Comparison of ENCODE assay signal across 9 mouse cellular contexts in genomic region chr17:25082081-25082847, GRCm38 (mm10). TPM values are rescaled to one million over a fixed set of nuclear protein-coding genes. Genes with fewer than 3 reads are reported as not detected.
DNase-seq lines count a peak whose midpoint lies in the region; ATAC-seq lines count a peak whose summit lies in the region.
"Had no signal": no experiment of that assay in that cellular context is flagged by ENCODE, and none has a peak within 500 bp of the region (broad histone marks: within the 10 kb centered on the region; RNA-seq: fewer than 3 reads in every experiment).

No protein-coding gene starts in this region.

- no peak overlapping the region for H3K4me3 ChIP-seq in hindbrain, embryonic 15.5 days

- H3K27me3 ChIP-seq in hindbrain, embryonic 15.5 days = no peaks in the 10 kb centered on the region
- H3K27me3 ChIP-seq: Patski had no signal

- no peak overlapping the region for H3K4me2 ChIP-seq in hindbrain, embryonic 15.5 days

- H3K36me3 ChIP-seq in hindbrain, embryonic 15.5 days = no peaks in the 10 kb centered on the region

- no peak for ATAC-seq in hindbrain, embryonic 15.5 days (ENCODE audit: low FRiP score, low read depth)
- ATAC-seq: Patski had no signal

- H3K9me3 ChIP-seq in hindbrain, embryonic 15.5 days = no peaks in the 10 kb centered on the region

- WGBS in hindbrain, embryonic 15.5 days = 77% methylated on average over 14 of the region's 14 CpGs

- peaks cover 17% of the 10 kb centered on the region for H3K4me1 ChIP-seq in hindbrain, embryonic 15.5 days (replicated peaks)

- peak overlapping the region; percentile 27; the same call in 1 of the 2 replicates for H3K27ac ChIP-seq in hindbrain, embryonic 15.5 days (replicated peaks)

- peak; percentile 97 for DNase-seq in heart, adult 11 months
- DNase-seq in heart, postnatal 25 days (ENCODE audit: low spot score) = no peak
- peak; percentile 23 for DNase-seq in embryo, embryonic 11 days
- peak; percentile 33 for DNase-seq in liver
- DNase-seq in telencephalon, adult 2 months (ENCODE audit: low read depth, low spot score) = peak; percentile 55
- DNase-seq in testis, postnatal 14 days (ENCODE audit: low spot score) = no peak
- DNase-seq in left cerebral cortex, adult 8-10 months (ENCODE audit: low spot score in 2 of 2) = no peak

- intact Hi-C loops in heart, postnatal 25 days (cut with DNase I) = no loop called here

- H3K9ac ChIP-seq in hindbrain, embryonic 15.5 days = no peak overlapping the region

RNA-seq across cellular contexts. Expression of gene Tmem204, which starts 1.1 kb away (rescaled TPM):
- total RNA-seq in heart, postnatal 25 days (2021) = 10 to 100 TPM; 34.5 to 41.7 TPM
- polyA plus RNA-seq in hindbrain, embryonic 15.5 days (2015; fragmentation: Nextera tagmentation; extraction: Ambion mirVana) = 10.9 TPM in 2 replicates
- total RNA-seq in left cerebral cortex, adult 8-10 months (2022) = 10 to 100 TPM in 3 of 4 experiments, 1 to 10 TPM in 1; 7.5 to 11.2 (median 10.6) TPM

RNA-seq across cellular contexts. Expression of gene Telo2, which starts 33.5 kb away (rescaled TPM):
- 10 to 100 TPM; 10.8 to 12.2 TPM for total RNA-seq in heart, postnatal 25 days (2021)
- polyA plus RNA-seq in hindbrain, embryonic 15.5 days (2015; fragmentation: Nextera tagmentation; extraction: Ambion mirVana) = 51.3 and 58.9 TPM in 2 replicates
- 10 to 100 TPM; 22.6 to 34.6 (median 28.6) TPM for total RNA-seq in left cerebral cortex, adult 8-10 months (2022)

RNA-seq across cellular contexts. Expression of gene Ptx4, which starts 38.3 kb away (rescaled TPM):
- 1 to 10 TPM; 3.7 to 6.7 TPM for total RNA-seq in heart, postnatal 25 days (2021)
- polyA plus RNA-seq in hindbrain, embryonic 15.5 days (2015; fragmentation: Nextera tagmentation; extraction: Ambion mirVana) = not detected in 2 replicates
- total RNA-seq in left cerebral cortex, adult 8-10 months (2022) = under 1 TPM; 0.65 to 0.96 (median 0.75) TPM

RNA-seq across cellular contexts. Expression of gene Clcn7, which starts 50.9 kb away (rescaled TPM):
- total RNA-seq in heart, postnatal 25 days (2021) = 10 to 100 TPM; 25.5 to 27.5 TPM
- polyA plus RNA-seq in hindbrain, embryonic 15.5 days (2015; fragmentation: Nextera tagmentation; extraction: Ambion mirVana) = 29.4 and 32.2 TPM in 2 replicates
- total RNA-seq in left cerebral cortex, adult 8-10 months (2022) = 10 to 100 TPM; 50.0 to 54.5 (median 51.1) TPM

Comparison
In these comparisons a context has a peak if more than half of its experiments do, and no peak if none do; other contexts are left out.
1. DNase-seq: peak in heart, adult 11 months (single experiment), embryo, embryonic 11 days (single experiment), liver (single experiment) and telencephalon, adult 2 months (single experiment); none in heart, postnatal 25 days (single experiment), testis, postnatal 14 days (single experiment) and left cerebral cortex, adult 8-10 months (0 of 2).